Mouse (Mus musculus): ENCODE results near the gene Bace1. TPM values are rescaled to one million over a fixed set of nuclear protein-coding genes. Genes with fewer than 3 reads are reported as not detected.

Gene Bace1
- polyA plus RNA-seq (2015; fragmentation: Nextera tagmentation; extraction: Ambion mirVana): 26.5 and 29.1 TPM in 2 replicates

- peak within 1 kb of the TSS; percentile 99 for H3K4me2 ChIP-seq (ENCODE audit: low read length)
- H3K27ac ChIP-seq: peak within 1 kb of the TSS; percentile 68
- TF ChIP-seq CTCF (IDR thresholded peaks at IDR 0.05; ENCODE audit: low read depth): peak; percentile 54
- ATAC-seq (replicated peaks; ENCODE audit: low FRiP score, low read depth): peak; percentile 55
- peak; percentile 97 for DNase-seq (ENCODE audit: low spot score)
- H3K27me3 ChIP-seq (ENCODE audit: insufficient read depth, low read length): no peaks in the 10 kb centered on the region
- peak within 1 kb of the TSS; percentile 86 for H3K4me3 ChIP-seq (replicated peaks; ENCODE audit: low read depth, low read length)
- under 1% methylated on average over 40 of the region's 40 CpGs for WGBS
- no peaks in the 10 kb centered on the region for H3K9me3 ChIP-seq (replicated peaks; ENCODE audit: low read length)
- H3K4me1 ChIP-seq (replicated peaks; ENCODE audit: insufficient read depth, low read length): peaks cover 14% of the 10 kb centered on the region; the same call in 1 of the 2 replicates
- no peaks in the 10 kb centered on the region for H3K36me3 ChIP-seq (ENCODE audit: insufficient read depth, low read length)
- peak within 1 kb of the TSS; percentile 81 for H3K9ac ChIP-seq (ENCODE audit: low read depth, low read length)
Observed at GRCm38 (mm10) chr9:45838434-45839138, at the start of gene Bace1. TSS of gene Bace1 (plus strand) at chr9:45838580.

GRCm38 (mm10) chr9:45791456-45792142 lies 46.8 kb upstream of the Bace1 start:
- DNase-seq (ENCODE audit: low spot score) (no peak), ATAC-seq (replicated peaks; ENCODE audit: low FRiP score, low read depth) (no peak)
- TF ChIP-seq CTCF (IDR thresholded peaks at IDR 0.05; ENCODE audit: low read depth): no peak
- H3K4me2 ChIP-seq (ENCODE audit: low read length): no peak overlapping the region
- H3K4me3 ChIP-seq (replicated peaks; ENCODE audit: low read depth, low read length): no peak overlapping the region
- 82% methylated on average over 8 of the region's 8 CpGs for WGBS
- H3K36me3 ChIP-seq (ENCODE audit: insufficient read depth, low read length): peaks cover 7% of the 10 kb centered on the region
- no peak overlapping the region for H3K27ac ChIP-seq
- H3K9me3 ChIP-seq (replicated peaks; ENCODE audit: low read length): no peaks in the 10 kb centered on the region
- H3K9ac ChIP-seq (ENCODE audit: low read depth, low read length): no peak overlapping the region
- no peaks in the 10 kb centered on the region for H3K27me3 ChIP-seq (ENCODE audit: insufficient read depth, low read length)
- no peaks in the 10 kb centered on the region for H3K4me1 ChIP-seq (replicated peaks; ENCODE audit: insufficient read depth, low read length)

DNA sequence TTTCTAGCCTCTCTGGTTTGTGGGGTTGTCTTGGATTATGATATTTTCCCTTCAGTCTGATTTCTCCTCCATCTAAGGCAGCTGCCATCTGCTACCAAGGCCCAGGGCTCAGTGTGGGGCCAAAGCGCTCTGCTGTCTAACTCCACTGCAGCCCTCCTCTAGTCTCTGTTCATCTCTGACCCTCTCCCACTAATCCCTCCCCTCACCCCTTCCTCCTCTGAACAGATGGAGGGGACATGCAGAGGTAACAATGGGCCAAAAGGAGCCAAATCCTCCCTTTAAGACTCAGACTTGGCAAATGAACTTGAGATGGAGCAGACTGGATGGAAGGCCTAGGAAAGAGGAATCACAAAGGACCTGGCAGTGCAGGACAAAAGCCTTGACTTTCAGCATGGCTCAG lies 46.1 kb upstream of the Bace1 start:
- no peak for TF ChIP-seq CTCF (IDR thresholded peaks at IDR 0.05; ENCODE audit: low read depth)
- no peak overlapping the region for H3K27ac ChIP-seq
- peaks cover 7% of the 10 kb centered on the region for H3K36me3 ChIP-seq (ENCODE audit: insufficient read depth, low read length)
- H3K4me2 ChIP-seq (ENCODE audit: low read length): no peak overlapping the region
- H3K9ac ChIP-seq (ENCODE audit: low read depth, low read length): no peak overlapping the region
- DNase-seq (ENCODE audit: low spot score) (no peak), ATAC-seq (replicated peaks; ENCODE audit: low FRiP score, low read depth) (no peak)
- H3K4me1 ChIP-seq (replicated peaks; ENCODE audit: insufficient read depth, low read length): no peaks in the 10 kb centered on the region
- no peak overlapping the region for H3K4me3 ChIP-seq (replicated peaks; ENCODE audit: low read depth, low read length)
- H3K9me3 ChIP-seq (replicated peaks; ENCODE audit: low read length): no peaks in the 10 kb centered on the region
- WGBS: 96% methylated on average over 1 of the region's 1 CpGs
- H3K27me3 ChIP-seq (ENCODE audit: insufficient read depth, low read length): no peaks in the 10 kb centered on the region

DNA sequence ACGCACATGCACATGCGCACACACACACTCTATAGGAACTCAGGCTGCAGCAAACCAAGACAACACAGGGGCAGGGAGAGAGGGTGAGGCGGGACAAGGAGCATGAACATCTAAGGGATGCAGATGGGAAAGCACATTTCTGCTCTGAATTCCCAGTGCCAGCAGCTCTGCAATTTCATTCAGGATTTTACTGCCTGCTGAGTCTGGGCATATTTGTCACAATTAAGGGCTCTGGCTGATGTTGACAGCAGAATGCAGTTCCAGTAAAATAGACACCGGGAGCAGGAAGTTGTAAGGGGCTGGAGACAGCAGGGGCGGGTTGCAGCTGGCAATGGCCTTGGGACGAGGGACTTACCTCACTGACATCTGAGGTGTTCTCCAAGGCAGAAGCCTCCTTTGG lies 44.7 kb upstream of the Bace1 start:
- Histone ChIP-seq H3K27ac (no peak overlapping the region), H3K4me2 (ENCODE audit: low read length) (no peak overlapping the region), H3K36me3 (ENCODE audit: insufficient read depth, low read length) (peaks cover 7% of the 10 kb centered on the region), H3K27me3 (ENCODE audit: insufficient read depth, low read length) (no peaks in the 10 kb centered on the region), H3K9me3 (replicated peaks; ENCODE audit: low read length) (no peaks in the 10 kb centered on the region), H3K4me1 (replicated peaks; ENCODE audit: insufficient read depth, low read length) (no peaks in the 10 kb centered on the region), H3K9ac (ENCODE audit: low read depth, low read length) (no peak overlapping the region), H3K4me3 (replicated peaks; ENCODE audit: low read depth, low read length) (no peak overlapping the region)
- no peak for DNase-seq (ENCODE audit: low spot score)
- WGBS: 86% methylated on average over 6 of the region's 6 CpGs
- ATAC-seq (replicated peaks; ENCODE audit: low FRiP score, low read depth): no peak
- no peak for TF ChIP-seq CTCF (IDR thresholded peaks at IDR 0.05; ENCODE audit: low read depth)

GRCm38 (mm10) chr9:45795722-45796121 lies 42.7 kb upstream of the Bace1 start:
- Histone ChIP-seq H3K4me3 (replicated peaks; ENCODE audit: low read depth, low read length) (no peak overlapping the region), H3K9ac (ENCODE audit: low read depth, low read length) (no peak overlapping the region), H3K9me3 (replicated peaks; ENCODE audit: low read length) (no peaks in the 10 kb centered on the region), H3K27me3 (ENCODE audit: insufficient read depth, low read length) (no peaks in the 10 kb centered on the region), H3K36me3 (ENCODE audit: insufficient read depth, low read length) (peaks cover 7% of the 10 kb centered on the region), H3K27ac (no peak overlapping the region), H3K4me2 (ENCODE audit: low read length) (no peak overlapping the region), H3K4me1 (replicated peaks; ENCODE audit: insufficient read depth, low read length) (no peaks in the 10 kb centered on the region)
- no peak for TF ChIP-seq CTCF (IDR thresholded peaks at IDR 0.05; ENCODE audit: low read depth)
- WGBS: 81% methylated on average over 5 of the region's 5 CpGs
- ATAC-seq (replicated peaks; ENCODE audit: low FRiP score, low read depth) (no peak), DNase-seq (ENCODE audit: low spot score) (no peak)

- TF ChIP-seq CTCF (IDR thresholded peaks at IDR 0.05; ENCODE audit: low read depth): no peak
- Histone ChIP-seq H3K4me1 (replicated peaks; ENCODE audit: insufficient read depth, low read length) (no peaks in the 10 kb centered on the region), H3K4me2 (ENCODE audit: low read length) (no peak overlapping the region), H3K9ac (ENCODE audit: low read depth, low read length) (no peak overlapping the region), H3K9me3 (replicated peaks; ENCODE audit: low read length) (no peaks in the 10 kb centered on the region), H3K27me3 (ENCODE audit: insufficient read depth, low read length) (no peaks in the 10 kb centered on the region), H3K4me3 (replicated peaks; ENCODE audit: low read depth, low read length) (no peak overlapping the region), H3K36me3 (ENCODE audit: insufficient read depth, low read length) (peaks cover 7% of the 10 kb centered on the region), H3K27ac (no peak overlapping the region)
- 89% methylated on average over 3 of the region's 3 CpGs for WGBS
- DNase-seq (ENCODE audit: low spot score) (no peak), ATAC-seq (replicated peaks; ENCODE audit: low FRiP score, low read depth) (no peak)
Observed at GRCm38 (mm10) chr9:45797271-45797670, 41.1 kb upstream of the Bace1 start.

Data from kidney, postnatal 0 days (tissue).